Mouse (Mus musculus) right cerebral cortex, adult 2 months (tissue): ENCODE measurements around the gene Gm20883.
"Not testable (repeated sequence)": the region's sequence is repeated elsewhere in the genome, so short reads cannot be mapped to it uniquely, and the experiment has no call there.

Source experiments
- DNase-seq, 2 experiments: peaks; one replicate each; pipeline ENCODE4 v3.0.0; 2021 to 2022; ENCODE audit warnings: low spot score in 2 of 2

The Gm20883 gene

DNA sequence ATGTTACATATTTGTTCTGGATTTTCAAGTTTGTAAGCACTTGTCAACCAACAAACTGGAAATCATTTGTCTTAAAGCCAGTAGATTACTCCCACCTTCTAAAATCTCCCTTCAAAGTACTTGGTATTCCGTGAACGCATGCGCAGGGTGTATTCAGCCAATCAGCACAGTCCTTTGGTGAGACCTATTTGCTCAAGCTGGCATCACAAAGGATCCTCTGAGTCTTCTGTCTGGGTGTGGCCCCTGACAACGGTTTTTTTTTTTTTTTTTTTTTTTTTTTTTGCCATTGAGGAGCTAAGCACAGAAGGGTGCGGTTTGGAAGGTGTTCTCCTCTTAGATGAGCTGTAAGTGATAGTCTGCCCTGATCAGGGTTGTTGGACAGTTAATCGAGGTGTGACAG, at the start of gene Gm20883:
Gene Gm20883 (plus strand): TSS at position 301 of the 400 bp plus-strand sequence.
- DNase-seq: not testable (repeated sequence)
